Mouse (Mus musculus) G1E (cell line): Measurements from ENCODE around the gene Akna.

Source experiments
- CTCF ChIP-seq: IDR thresholded peaks from 2 replicates; pipeline ENCODE4 v1.5.1; 2012; ENCODE audit warnings: low read depth, low read length, inconsistent platforms, mixed read lengths
- GATA1 ChIP-seq: IDR thresholded peaks from 2 replicates; pipeline ENCODE4 v1.6.1; 2012; ENCODE audit warnings: borderline replicate concordance, low read length, inconsistent platforms, mixed read lengths
- GATA2 ChIP-seq: IDR thresholded peaks from 2 replicates; pipeline ENCODE4 v1.6.1; 2012; ENCODE audit warnings: low read depth, low read length, inconsistent platforms, borderline replicate concordance
- POLR2AphosphoS5 ChIP-seq: IDR thresholded peaks from 2 replicates; pipeline ENCODE4 v1.6.1; 2012; ENCODE audit warnings: low read depth, low read length, inconsistent platforms; ENCODE audit not compliant: insufficient replicate concordance
- TAL1 ChIP-seq: conservative IDR thresholded peaks from 2 replicates; pipeline ENCODE4 v1.6.1; 2012; ENCODE audit warnings: low read depth, low read length, inconsistent platforms, mixed read lengths

DNA sequence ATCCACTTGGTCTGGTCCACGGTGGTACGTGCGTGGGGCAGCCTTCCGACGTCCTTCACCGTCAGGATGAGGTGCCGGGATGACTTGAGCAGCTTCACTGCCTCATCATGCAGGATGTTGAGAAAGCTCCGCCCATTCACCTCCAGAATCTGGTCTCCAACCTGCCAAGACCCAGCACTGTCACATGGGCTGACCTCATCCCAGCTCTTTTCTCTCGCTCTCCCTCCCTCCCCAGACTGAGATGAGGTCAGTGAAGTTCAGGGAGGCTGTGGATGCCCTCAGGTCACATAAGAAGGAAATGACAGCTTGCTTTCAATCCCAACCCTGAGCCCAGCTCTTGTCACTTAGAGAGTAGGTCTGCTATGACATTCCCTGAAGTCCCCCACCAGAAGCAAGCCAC lies 32.2 kb upstream of the Akna start:
- TF ChIP-seq GATA2: no peak
- no peak for TF ChIP-seq CTCF
- no peak for TF ChIP-seq GATA1
- TF ChIP-seq POLR2AphosphoS5: no peak
- no peak for TF ChIP-seq TAL1
